10 mouse cellular contexts compared by ENCODE assay signal in the genomic region with DNA sequence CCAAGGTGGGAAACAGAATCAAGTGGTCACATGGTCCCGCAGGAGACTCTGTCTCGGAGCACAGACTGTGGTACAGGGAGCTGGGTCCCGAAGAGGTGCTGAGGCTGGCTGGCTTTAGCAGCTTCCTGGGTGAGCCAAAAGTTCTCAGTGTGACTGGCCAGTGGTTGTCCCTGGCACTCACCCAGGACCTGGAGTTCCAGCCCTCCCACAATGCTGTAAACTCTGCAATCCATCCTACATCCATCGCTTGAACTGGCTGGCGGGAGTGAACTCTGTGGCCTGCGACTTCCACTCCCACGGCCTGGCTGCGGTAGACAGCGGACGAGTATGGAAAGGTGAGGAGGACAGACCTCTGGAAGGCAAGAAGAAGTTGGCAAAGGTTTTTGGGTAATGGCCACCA. TPM values are rescaled to one million over a fixed set of nuclear protein-coding genes. Genes with fewer than 3 reads are reported as not detected.
A peak's percentile ranks its signal among the peaks of the same experiment; 100 is the strongest.
DNase-seq lines count a peak whose midpoint lies in the region; ATAC-seq and TF ChIP-seq lines count a peak whose summit lies in the region.
"Had no signal": no experiment of that assay in that cellular context is flagged by ENCODE, and none has a peak within 500 bp of the region (broad histone marks: within the 10 kb centered on the region; RNA-seq: fewer than 3 reads in every experiment).

No protein-coding gene starts in this region.

- no peak overlapping the region for H3K4me3 ChIP-seq in gastrocnemius, adult 2 months
- no peak overlapping the region for H3K4me3 ChIP-seq in kidney, postnatal 0 days (replicated peaks; ENCODE audit: low read depth, low read length)
- H3K4me3 ChIP-seq: erythroblast, embryonic 14.5 days had no signal

- H3K36me3 ChIP-seq in kidney, postnatal 0 days (ENCODE audit: insufficient read depth, low read length), result no peaks in the 10 kb centered on the region

- no peak overlapping the region for H3K4me2 ChIP-seq in kidney, postnatal 0 days (ENCODE audit: low read length)

- H3K27ac ChIP-seq in gastrocnemius, adult 2 months, result peak overlapping the region; percentile 74
- peak overlapping the region; percentile 80; the same call in 1 of the 2 replicates for H3K27ac ChIP-seq in kidney, postnatal 0 days

- no peak for TF ChIP-seq CTCF in gastrocnemius, adult 2 months (IDR thresholded peaks at IDR 0.05)
- no peak for TF ChIP-seq CTCF in kidney, postnatal 0 days (IDR thresholded peaks at IDR 0.05; ENCODE audit: low read depth)

- intact Hi-C loops in gastrocnemius, adult 2 months (cut with DNase I), result no loop called here

- 33% methylated on average over 10 of the region's 10 CpGs for WGBS in kidney, postnatal 0 days

- peak; percentile 69 to 76 for DNase-seq in lung, adult 18-20 months
- no peak for DNase-seq in lung, postnatal 25 days (ENCODE audit: low spot score)
- DNase-seq in gastrocnemius, adult 2 months, result peak; percentile 90
- peak; percentile 51 for DNase-seq in kidney, postnatal 0 days (ENCODE audit: low spot score)
- peak; percentile 88 for DNase-seq in testis, postnatal 10 days (ENCODE audit: low spot score)
- no peak for DNase-seq in layer of hippocampus, postnatal 14 days (ENCODE audit: low spot score in 2 of 2)

- peaks cover 7% of the 10 kb centered on the region for H3K4me1 ChIP-seq in kidney, postnatal 0 days (replicated peaks; ENCODE audit: insufficient read depth, low read length)

- no peak overlapping the region for H3K9ac ChIP-seq in kidney, postnatal 0 days (ENCODE audit: low read depth, low read length)

- H3K9me3 ChIP-seq in kidney, postnatal 0 days (replicated peaks; ENCODE audit: low read length), result no peaks in the 10 kb centered on the region

- H3K27me3 ChIP-seq in kidney, postnatal 0 days (ENCODE audit: insufficient read depth, low read length), result no peaks in the 10 kb centered on the region
- H3K27me3 ChIP-seq: Patski had no signal

- no peak for ATAC-seq in kidney, postnatal 0 days (replicated peaks; ENCODE audit: low FRiP score, low read depth)
- ATAC-seq in monocyte, adult 5-6 weeks (replicated peaks; ENCODE audit: insufficient number of reproducible peaks, low FRiP score, low TSS enrichment, poor library complexity, severe bottlenecking), result no peak
- ATAC-seq: intestine, embryonic 16.5 days; Patski had no signal

RNA-seq across cellular contexts. Expression of a gene that starts 11.4 kb away (rescaled TPM):
- total RNA-seq in gastrocnemius, adult 2 months (2021), result 10 to 100 TPM; 52.3 to 52.8 TPM
- 87.6 and 93.7 TPM in 2 replicates for polyA plus RNA-seq in kidney, postnatal 0 days (2015; fragmentation: Nextera tagmentation; extraction: Ambion mirVana)
- total RNA-seq in monocyte, adult 5-6 weeks (2017), result 65.4 to 73.2 TPM (median 72.7 TPM) in 3 replicates
- total RNA-seq in layer of hippocampus, postnatal 14 days (2021), result 100 to 1,000 TPM; 171 to 174 TPM

Comparison
In these comparisons a context has a peak if more than half of its experiments do, and no peak if none do; other contexts are left out.
1. DNase-seq: peak in lung, adult 18-20 months (2 of 2), gastrocnemius, adult 2 months (single experiment), kidney, postnatal 0 days (single experiment) and testis, postnatal 10 days (single experiment); none in lung, postnatal 25 days (single experiment) and layer of hippocampus, postnatal 14 days (0 of 2).